Mouse (Mus musculus) lung, postnatal 36 days (tissue): ENCODE results near the gene C330007P06Rik.

ENCODE experiments used
- DNase-seq: peaks from one replicate; pipeline ENCODE4 v3.0.0; 2022; ENCODE audit warnings: mixed read lengths

C330007P06Rik gene

DNA sequence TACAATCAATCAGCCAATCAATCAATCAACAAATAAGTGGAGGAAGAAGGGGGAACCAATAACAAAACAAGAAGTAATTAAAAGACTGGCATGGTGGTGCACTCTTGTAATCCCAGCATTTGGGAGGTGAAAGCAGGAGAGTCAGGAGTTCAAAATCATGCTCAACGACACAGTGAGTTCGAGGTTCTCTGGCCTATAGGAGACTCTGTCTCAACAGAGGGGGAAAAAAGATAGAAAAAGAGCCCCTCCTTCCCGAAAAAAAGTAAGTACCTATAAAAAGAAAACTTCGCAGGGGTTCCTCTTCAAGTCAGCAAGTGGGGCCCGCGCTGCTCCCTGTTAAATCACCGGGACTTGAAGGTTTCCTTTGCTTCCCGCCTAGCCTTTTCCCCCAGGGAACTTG lies at the start of gene C330007P06Rik, which contains the start of gene Ube2a:
C330007P06Rik (minus strand) TSS at position 347 of the 400 bp plus-strand sequence.
Ube2a (plus strand) TSS at position 136 of the 400 bp plus-strand sequence.
- no peak for DNase-seq

DNA sequence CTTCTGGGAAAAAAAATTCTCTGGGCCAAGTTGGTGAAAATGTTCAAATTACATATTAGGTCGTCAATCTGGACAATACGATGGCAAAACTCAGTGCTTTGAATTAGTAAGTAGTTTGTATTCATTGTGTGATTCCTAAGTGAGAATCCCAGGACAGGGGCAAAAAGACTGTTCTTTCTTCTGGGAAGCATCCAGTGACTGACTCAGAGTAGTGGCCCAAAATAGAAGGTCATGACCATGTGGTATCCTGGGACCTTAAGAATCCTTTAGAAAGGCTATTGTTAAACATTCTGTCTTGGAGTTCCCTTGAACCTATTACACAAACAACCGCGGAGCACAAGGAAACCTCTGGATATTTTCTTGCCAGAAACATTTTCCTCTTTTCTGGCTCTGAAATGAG lies 47.4 kb upstream of the C330007P06Rik start:
- DNase-seq = no peak

DNA sequence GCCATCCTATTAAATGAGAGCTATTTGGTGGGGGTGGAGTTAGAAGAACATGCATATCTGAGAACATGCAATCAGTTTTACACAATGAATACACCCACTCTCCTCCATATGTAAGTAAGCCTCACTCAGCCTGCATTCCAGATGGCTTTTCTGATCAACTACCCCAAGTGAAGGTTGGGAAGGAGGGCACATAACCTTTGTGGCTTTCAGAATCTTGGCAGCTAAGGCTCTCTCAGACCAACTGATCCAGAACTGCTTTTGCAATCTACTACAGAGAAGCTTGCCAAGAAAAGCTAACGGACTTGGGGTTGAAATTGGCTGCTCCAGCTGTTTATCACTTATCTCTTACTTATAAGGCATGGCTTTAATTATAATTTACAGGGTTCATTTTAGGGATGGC lies 43.8 kb upstream of the C330007P06Rik start:
- DNase-seq = no peak

DNA sequence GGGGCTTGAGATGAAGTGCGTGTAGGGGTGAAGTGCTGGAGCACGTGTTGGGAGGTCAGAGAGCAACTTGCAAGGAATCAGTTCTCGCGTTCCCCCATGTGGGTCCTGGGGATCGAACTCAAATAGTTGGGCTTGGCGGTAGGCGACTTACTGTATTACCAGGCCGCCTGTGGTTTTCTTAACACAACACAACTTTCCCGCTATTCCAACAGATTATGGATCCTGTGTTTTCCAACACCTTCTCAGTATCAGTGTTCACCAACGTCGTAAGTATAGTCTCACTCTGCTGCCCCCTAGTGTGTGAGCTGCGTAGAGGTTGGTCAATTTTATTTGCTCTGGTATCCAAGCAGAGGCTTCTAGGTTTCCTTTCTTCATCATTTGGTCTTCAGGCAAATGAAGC lies 37.4 kb upstream of the C330007P06Rik start:
- peak; percentile 63 for DNase-seq

DNA sequence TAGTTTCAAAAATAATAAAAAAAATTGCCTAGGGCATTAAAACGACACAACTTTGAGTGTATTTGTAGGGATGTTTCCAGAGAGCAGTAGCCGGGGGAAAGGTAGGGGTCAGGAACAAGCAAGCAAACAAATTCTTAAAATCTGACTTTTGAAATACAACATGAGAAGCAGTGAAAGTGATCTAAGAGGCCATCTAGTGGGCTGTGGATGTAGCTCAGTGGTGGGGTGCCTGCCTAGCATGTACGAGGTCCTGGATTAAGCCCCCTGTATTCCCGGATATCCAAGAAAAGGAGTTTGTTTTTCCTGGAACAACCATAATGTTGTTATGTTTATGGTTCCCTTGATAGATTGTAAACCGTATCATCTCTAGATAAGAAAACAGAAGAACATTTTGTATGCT lies 32.6 kb upstream of the C330007P06Rik start:
- no peak for DNase-seq

DNA sequence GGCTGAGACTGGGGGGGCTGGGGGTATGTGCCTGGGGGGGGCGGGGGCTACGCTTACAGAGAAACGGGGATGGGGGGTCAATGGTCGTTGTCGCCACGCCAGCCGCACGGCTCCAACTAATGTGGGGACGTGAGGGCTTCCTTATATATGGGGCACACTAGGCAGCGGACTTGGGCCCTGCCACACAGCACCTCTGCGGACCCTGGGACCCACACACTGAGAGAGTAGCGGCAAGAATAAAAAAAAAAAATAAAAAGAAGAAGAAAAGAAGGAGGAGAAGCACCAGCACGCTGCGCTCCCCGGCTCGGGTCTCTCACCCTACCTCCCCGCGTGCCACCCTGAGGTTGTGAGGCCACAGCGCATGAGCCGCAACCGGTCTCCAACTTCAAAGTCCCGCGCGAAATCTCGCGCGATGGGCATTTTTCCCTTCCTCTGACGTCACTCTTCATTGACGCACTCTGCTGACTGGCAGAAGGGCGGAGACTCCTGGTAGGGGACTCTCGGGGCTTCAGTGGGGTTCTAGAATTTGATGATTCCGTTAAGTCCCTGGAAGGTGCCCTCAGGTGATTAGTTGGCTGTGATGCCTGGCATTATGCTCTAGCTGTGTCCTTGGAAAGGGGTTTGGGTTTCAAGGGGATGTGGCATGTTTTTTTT lies 29.3 kb upstream of the C330007P06Rik start:
- peak; percentile 96 for DNase-seq

DNA sequence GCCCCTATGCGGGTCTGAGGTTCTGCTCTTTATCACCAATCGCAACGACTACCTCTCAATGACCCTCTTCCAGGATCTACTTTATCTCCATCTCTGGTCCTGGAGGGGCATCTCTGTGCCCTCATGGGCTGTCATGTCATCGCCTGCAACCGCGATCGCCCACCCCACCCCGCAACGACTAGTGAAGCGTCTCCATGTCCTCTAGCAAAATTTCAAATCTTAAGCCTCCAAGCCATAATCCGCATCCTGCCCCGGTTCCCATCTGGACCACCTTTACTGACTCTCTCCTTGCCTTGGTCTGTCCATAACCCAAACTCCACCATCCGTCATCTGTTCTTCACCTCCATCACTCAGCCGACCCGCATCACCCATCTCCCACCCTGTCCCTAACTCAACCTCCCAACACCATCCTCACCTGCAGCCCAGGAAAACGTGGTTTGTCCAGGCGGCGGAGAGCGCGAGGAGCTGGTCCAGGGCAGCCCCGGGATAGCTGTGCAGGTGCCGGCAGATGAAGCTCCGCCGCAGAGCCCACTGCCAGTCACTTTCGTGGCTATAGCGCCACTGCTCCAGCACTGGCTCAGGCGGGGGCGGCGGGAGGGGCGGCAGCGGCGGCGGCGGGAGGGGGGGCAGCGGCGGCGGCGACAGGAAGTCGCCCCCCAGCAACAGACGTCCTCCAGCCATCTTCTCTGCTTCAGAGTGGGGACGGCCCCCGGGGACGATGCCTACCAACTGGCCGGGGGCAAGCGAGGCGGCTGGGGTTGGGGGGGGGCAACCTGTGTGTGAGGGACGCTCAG lies 28.6 kb upstream of the C330007P06Rik start, which contains the start of gene Nkrf:
Nkrf (minus strand) TSS at position 579 of the 794 bp plus-strand sequence.
- no peak for DNase-seq

DNA sequence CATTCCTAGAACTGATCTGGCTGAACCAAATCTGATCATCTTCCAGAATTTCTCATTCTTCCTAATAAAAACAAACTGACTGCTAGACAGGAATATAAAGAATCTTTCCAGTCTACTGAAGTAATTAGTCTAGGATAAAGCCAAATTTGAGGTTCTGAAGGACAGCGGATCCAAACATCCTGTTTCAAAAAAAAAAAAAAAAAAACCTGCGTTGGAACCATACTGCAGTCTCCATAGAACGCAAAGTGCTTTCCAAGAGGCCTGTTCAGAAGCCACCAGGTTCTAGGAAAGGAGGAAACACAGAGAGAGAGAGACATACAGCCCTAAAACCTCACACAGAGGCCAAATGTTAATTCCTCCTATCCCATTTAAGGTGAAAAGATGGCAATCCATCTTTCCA lies 27.7 kb upstream of the C330007P06Rik start:
- DNase-seq = no peak

DNA sequence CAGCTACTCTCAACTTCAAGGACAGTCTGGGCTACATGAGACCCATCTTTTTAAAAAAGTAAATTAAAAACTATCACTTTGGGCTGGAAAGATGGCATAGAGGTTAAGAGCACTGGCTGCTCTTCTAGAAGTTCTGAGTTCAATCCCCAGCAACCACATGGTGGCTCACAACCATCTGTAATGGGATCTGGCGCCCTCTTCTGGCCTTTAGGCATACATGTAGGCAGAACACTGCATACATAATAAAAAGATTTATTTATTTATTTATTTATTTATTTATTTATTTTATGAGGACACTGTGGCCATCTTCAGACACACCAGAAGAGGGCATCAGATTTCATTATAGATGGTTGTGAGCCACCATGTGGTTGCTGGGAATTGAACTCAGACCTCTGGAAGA lies 25.0 kb upstream of the C330007P06Rik start:
- DNase-seq = peak; percentile 41

DNA sequence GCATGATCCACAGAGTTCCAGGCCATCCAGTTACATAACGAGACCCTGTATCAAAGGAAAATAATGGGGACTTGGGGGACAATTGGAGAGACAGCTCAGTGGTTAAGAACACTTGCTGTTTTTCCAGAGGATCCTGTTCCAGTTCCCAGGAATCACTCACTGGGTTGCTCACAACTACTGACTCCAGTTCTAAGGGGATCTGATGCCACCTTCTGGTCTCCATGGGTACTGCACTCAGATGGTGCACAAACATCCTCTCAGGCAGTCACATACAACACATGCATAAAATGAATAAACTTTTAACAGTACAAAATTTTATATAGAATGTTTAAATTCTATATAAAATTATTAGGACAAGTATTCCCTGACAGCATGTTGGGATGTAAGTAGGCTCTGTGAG lies 10.8 kb upstream of the C330007P06Rik start:
- peak; percentile 15 for DNase-seq

DNA sequence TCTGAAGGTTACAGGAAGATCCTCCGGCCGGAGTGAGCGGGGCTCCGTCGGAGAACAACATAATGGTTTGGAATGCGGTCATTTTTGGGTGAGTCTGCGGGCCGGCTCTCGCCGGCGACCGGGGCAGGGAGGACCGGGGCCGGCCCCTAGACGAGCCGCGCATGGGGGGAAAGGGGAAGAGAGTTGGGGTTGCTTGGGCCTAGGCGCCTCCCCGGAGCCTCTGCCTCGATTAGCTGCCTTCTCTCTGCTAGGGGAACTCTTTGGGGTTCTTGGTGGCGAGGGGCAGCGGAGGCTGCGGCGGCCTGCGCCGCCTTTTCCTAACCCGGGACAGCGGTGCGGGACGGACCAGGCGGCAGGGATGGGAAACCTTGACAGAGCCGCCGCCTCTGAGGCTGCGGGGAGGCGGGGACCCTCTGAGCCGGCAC lies 805 bp upstream of the C330007P06Rik start:
- DNase-seq = no peak

DNA sequence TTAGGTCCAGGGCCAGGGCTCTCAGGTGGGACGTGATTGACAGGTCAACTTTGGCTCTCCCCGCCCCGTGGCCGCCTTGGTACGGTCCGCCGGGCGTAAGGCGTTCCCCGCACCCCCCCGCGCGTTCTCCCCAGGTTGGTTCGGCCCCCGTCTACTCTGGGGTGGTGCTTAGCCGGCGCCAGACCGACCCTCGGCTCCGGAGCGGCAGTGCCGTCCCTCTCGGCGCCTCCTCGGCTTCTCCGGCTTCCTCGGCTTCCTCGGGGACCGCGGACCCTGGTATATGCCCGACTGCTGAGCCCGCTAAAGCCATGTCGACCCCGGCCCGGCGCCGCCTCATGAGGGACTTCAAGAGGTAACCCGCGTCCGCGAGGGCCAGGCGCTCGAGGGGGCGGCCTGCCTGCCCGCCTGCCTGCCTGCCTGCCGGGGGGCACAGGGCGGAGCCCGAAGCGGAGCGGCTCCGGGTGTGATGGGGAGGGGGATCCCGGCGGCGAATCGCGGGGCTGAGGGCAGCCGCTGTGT lies 326 bp upstream of the C330007P06Rik start:
- peak; percentile 93 for DNase-seq

DNA sequence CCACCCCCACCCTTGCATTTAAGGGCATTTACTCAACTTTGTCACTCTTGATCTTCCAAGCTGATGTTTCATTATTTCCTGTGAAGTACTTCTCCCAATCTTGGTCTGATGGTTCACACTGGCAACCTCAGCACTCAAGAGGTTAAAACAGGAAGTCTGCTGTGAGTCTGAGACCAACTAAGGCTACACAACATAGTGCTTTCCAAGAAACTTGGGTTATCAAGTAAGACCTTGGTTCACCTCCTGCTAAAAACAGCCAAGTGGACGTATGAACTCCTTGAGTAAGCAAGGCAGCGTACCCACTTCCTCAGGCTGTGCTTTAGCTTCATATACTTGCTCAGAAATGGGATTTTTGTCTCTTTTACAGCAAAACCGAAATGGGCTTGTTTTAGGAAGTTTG lies 3.5 kb downstream of the C330007P06Rik start:
- peak; percentile 3 for DNase-seq

DNA sequence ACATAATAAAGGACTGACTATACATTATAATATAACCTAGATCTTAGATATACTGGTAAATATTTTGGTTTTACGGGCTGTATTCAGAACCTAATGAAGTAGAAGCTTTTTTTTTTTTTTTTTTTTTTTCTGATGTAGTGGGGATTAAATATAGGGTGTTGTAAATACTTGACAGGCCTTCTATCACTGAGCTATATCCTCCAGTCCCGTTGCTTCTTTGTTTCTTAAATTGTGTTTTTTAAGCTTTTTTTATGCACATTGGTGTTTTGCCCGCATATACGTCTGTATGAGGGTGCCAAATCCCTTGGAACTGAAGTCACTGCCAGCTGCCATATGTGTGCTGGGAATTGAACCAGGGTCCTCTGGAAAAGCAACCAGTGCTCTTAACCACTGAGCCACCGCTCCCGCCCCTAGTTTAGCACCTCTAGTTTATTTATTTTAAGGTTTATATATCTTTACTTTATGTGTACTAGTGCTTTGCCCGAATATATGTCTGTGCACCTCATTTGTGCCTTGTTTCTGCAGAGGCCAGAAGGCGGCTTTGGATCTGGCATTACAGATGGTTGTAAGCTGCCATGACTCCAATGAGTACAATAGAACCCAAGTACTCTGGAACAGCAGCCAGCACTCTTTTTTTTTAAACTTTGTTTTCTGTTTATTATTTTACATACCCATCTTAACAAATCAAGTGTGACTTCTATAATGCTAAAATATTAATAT lies 9.1 kb downstream of the C330007P06Rik start:
- DNase-seq = no peak

DNA sequence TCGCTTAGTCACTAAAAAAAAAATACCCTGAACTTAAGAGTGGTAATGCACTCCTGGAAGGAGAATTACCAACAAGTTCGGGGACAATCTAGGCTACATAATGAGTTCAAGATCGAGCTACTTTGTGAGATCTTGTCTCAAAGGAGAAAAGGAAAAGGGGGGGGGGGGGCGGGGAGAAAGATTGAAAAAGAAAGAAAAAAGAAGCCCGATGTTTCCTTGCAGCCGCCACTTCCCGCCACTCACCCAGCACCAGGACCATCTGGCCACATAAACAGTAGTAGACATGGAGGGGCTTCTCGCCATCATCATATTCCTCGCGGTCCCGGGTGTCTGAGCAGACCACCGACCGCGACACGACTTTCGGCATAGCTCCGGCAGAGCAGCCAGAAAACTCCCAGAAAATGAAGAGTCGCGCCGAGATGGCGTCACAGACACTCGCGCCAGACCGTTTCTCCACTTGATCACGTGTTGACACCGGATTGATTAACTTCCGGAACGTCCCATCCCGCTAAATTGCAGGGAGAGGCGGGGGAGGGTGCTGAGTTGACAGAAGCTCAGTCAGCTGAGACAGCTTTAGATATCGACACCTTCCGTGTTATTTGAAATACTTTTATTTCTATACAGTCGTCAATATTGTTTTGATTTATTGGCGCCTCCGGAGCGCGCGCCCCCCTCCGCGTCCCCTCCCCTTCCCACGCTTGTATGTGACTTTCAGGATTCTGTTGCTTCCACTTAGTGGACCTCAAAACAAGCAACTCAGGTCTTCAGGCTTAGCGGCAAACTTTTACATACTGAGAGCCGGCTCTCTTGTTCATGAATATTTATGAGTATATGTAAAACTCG lies 9.9 kb downstream of the C330007P06Rik start:
- peak; percentile 91 for DNase-seq

DNA sequence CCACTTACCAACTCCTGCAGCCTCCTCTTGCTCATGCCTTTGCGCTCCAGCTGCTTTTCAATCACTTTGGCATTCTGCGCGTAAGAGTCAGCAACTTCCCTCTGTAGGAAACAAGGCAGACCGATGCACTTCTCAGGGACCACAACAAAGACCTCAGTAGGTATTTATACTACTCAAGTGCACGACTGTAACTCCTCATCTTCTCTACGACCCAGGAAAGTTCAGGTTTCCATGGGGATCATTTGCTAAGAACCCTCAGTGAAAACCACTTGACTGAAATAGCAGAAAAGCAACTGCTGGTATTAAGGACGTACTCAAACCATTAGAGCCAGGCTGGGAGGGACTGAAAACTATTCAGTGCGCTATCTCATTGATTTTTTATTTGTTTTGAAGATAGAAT lies 21.3 kb downstream of the C330007P06Rik start:
- peak; percentile 33 for DNase-seq

DNA sequence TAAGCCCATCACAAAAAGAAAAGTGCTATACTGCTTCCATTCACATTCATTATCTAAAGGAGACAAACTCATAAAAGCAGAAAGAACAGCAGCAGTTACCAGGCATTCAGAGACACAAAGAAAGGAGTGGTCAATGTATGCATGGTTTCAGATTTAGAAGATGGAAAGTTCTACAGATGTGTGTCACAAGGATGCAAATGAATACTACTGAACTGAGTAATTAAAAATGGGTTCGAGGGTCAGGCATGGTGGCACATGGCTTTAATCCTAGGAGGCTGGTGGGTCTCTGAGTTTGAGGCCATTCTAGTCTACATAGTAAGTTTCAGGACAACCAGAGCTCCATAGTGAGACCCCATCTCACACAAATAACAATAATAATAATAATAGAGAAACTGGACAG lies 26.8 kb downstream of the C330007P06Rik start:
- DNase-seq = no peak

DNA sequence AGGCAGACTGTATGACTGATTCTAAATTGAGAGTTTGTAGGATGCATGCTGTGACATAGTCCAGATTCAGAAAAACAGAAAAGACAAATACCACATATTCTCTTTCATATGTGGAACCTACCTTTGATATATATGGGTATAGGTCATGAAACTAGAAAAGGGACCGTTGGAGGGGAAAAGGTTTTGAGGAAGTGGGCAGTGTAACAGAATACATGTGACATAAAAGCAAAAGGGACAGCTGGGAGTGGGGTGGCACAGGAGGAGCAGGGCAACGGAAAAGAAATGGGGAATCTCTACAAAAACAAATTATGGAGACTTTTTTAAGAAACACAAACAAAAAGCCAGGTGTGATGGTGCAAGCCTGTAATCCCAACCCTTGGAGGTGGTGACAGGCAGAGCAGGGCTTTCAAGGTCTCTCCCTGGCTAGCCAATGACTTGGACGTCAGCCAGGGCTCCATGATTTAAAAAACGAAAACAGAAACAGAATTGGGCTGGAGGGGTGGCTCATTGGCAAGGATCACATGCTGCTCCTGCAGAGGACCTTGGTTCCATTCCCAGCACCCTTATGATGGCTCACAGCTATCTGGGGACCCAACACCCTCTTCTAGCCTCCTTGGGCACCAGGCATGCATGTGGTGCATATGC lies 30.4 kb downstream of the C330007P06Rik start:
- no peak for DNase-seq

DNA sequence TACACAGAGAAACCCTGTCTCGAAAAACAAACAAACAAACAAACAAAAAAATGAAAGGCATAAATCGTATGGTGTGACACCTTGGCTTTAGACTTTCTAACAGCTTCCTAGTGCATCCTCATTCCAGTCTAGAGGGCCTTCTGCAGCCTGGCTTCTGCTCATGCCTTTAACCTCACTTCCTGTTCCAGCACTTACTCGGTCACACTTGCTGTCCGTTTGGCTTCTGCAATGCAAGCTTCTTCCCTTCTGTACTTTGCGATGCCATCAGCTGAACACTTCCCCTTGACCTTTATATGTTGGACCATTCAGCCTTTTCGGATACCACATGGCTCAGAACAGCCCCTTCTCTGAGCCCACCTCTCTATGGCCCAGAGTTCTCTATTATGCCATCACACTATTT lies 32.2 kb downstream of the C330007P06Rik start:
- DNase-seq = no peak

DNA sequence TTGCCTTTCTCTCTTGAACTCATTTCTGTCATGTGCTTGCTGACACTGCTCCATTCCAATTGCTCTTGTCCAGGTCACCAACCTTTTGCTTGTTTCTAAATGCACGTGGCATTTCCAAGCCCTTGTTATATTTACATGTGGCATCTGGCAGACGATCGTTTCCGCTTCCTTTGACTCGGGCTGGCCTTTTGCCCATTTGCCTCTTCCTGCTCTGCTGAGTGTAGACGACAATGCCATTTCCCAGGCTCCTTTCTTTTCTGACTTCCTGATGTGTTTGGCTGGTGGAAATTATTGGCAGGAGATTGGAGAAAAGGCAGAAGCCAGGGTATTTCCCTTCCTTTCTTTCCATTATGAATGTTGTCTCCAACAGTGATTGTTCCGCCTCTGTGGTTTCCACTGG lies 34.5 kb downstream of the C330007P06Rik start:
- peak; percentile 85 for DNase-seq

DNA sequence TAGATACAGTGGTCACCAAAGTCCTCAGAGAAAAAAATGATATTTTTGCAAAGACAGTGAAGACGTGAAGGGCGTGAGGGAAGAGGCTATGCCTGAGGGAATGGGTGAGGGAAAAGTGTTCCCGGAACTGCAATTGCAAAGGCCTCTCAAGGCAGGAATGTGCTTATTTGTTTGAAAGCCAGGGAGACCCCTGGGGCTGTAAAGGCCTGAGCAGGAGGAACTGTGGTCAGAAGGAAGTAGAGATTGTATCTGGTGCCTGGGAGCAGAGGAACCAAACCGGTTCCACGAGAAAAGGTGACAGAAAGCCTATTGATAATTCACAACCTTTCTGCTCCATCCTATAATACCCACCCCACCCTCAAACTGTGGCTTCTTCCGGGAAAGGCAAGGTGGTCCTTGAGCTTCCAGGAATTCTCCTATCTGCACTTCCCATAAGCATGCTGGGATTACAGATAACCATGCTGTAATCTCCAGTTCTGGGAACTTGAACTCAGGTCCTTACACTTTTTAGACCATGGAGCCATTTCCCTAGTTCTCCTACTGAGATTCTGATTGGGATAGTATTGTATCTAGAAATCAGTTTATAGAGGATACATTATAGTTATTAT lies 36.7 kb downstream of the C330007P06Rik start:
- DNase-seq = no peak
